Mouse (Mus musculus) Patski (cell line): ENCODE results near the gene Gm4881. TPM values are rescaled to one million over a fixed set of nuclear protein-coding genes. Genes with fewer than 3 reads are reported as not detected.

ENCODE experiments used
- ATAC-seq: fragments of 100-300 bp; one replicate; pipeline ENCODE4 v1.8.0; 2021
- CTCF ChIA-PET: fragments of 350-600 bp; sonication (Branson Sonifier 250); formaldehyde crosslinking; loops from one replicate; lab custom pipeline; 2022; ENCODE audit warnings: inconsistent platforms; lab: Charles Lee
- POLR2A ChIA-PET: fragments of 350-600 bp; sonication (Branson Sonifier 250); formaldehyde crosslinking; loops from one replicate; lab custom pipeline; 2022; ENCODE audit warnings: antibody characterized with exemption, inconsistent platforms; lab: Charles Lee
- DNase-seq: peaks from one replicate; pipeline ENCODE4 v3.0.0-alpha.2; 2011; ENCODE audit warnings: low read depth, low spot score
- H3K27me3 ChIP-seq: fragments of 371-371 bp; one replicate; pipeline ENCODE4 v1.5.1; 2021
- CTCF ChIP-seq: fragments of 100-300 bp; IDR thresholded peaks from one replicate; pipeline ENCODE4 v1.5.1; 2021
- in situ Hi-C: fragments of 300-500 bp; cut with MboI; formaldehyde crosslinking; loops from 3 replicates; pipeline ENCODE4 v1.11.1; 2018; ENCODE audit warnings: low pct_unique_long_range_greater_than_20kb, mixed read lengths
- polyA plus RNA-seq: library from polyadenylated mRNA; unstranded; gene quantifications from one replicate; pipeline ENCODE4 v1.2.3, GENCODE M21; 2021

Gene Gm4881
- polyA plus RNA-seq, 1 experiment from 2014 or later = not detected

- H3K27me3 ChIP-seq = peaks cover 11% of the 10 kb centered on the region
- DNase-seq (no peak), ATAC-seq (no peak)
- in situ Hi-C loops = no loop called here
- TF ChIP-seq CTCF = no peak
- CTCF ChIA-PET = interaction anchor here (0.7 to 1.3 kb wide), 2 partner anchors 13 to 175 kb away, joined by 3 read pairs; no protein-coding TSS in a partner anchor
- POLR2A ChIA-PET = no interaction called here
Observed at GRCm38 (mm10) chr7:24877588-24877987, 66.7 kb downstream of the Gm4881 start.

Other genes with a start within 250 kb of the Gm4881 start
- gene BC049730, start 235.3 kb downstream of the Gm4881 start, polyA plus RNA-seq = not detected
- not detected for gene Gm4763, start 217.6 kb downstream of the Gm4881 start, polyA plus RNA-seq
- gene Cd177, start 184.2 kb downstream of the Gm4881 start, polyA plus RNA-seq = 0.31 TPM
- gene Ceacam10, start 167.3 kb downstream of the Gm4881 start, polyA plus RNA-seq = not detected
- gene Gm9844, start 82.3 kb downstream of the Gm4881 start, polyA plus RNA-seq = 1.6 TPM
- gene Lypd4, start 74.6 kb downstream of the Gm4881 start, polyA plus RNA-seq = 0.10 TPM
- gene Dmrtc2, start 74.4 kb downstream of the Gm4881 start, polyA plus RNA-seq = not detected
- 393 TPM for gene Rps19, start 60.1 kb downstream of the Gm4881 start, polyA plus RNA-seq
- gene Cd79a, start 47.1 kb downstream of the Gm4881 start, polyA plus RNA-seq = not detected
- 95.7 TPM for gene Arhgef1, start 41.6 kb downstream of the Gm4881 start, polyA plus RNA-seq
- 211 TPM for gene Rabac1, start 28.3 kb upstream of the Gm4881 start, polyA plus RNA-seq
- gene Atp1a3, start 61.5 kb upstream of the Gm4881 start, polyA plus RNA-seq = 0.05 TPM
- 49.5 TPM for gene Grik5, start 127.9 kb upstream of the Gm4881 start, polyA plus RNA-seq
- gene Zfp574, start 128.1 kb upstream of the Gm4881 start, polyA plus RNA-seq = 30.0 TPM
- gene Pou2f2, start 235.2 kb upstream of the Gm4881 start, polyA plus RNA-seq = 0.09 TPM